Mouse (Mus musculus): ENCODE results near the gene Slc30a5. TPM values are rescaled to one million over a fixed set of nuclear protein-coding genes. Genes with fewer than 3 reads are reported as not detected.

Gene Slc30a5
- total RNA-seq, 1 experiment, result 85.6 TPM

DNA sequence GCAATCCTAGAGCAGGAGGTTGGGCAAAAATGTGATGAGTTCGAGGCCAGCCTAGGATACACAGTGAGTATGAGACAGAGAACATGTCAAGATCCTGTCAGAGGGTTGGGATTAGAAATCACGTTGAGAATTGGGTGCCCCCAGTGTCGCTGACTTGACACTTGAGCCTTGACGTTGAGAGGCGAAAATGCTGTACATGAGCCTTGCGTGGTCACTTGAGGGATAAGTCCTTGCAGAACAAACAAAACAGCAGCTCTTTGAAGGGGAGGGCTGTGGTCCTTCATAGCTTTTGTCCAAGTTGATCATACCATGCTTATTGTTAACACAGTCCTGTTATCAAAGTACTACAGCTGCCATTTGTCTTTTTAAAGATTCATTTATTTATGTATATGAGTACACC lies 56.5 kb downstream of the Slc30a5 start:
- no peak overlapping the region for H3K4me3 ChIP-seq (ENCODE audit: insufficient read depth in 1 of 2, low read depth in 1 of 2, low read length in 2 of 2, poor library complexity in 1 of 2, severe bottlenecking in 1 of 2)
- H3K36me3 ChIP-seq (ENCODE audit: control insufficient read depth, insufficient read depth, low read length, poor library complexity, severe bottlenecking), result peaks cover 26% of the 10 kb centered on the region
- H3K27ac ChIP-seq (ENCODE audit: insufficient read depth, low read depth, low read length, poor library complexity, severe bottlenecking), result no peak overlapping the region
- in situ Hi-C loops (cut with MboI; ENCODE audit: low sequenced_read_pairs in 2 of 2, unreplicated experiment in 2 of 2), result no loop called here
- TF ChIP-seq MAFK (IDR thresholded peaks at IDR 0.05; ENCODE audit: insufficient read depth, low read depth, low read length) (0 out of 2 replicates have a peak, but pooled peaks have one; percentile 24), HCFC1 (IDR thresholded peaks at IDR 0.05; ENCODE audit: borderline replicate concordance, insufficient read depth, low read length) (no peak), CHD2 (IDR thresholded peaks at IDR 0.05; ENCODE audit: low read depth, low read length) (peak; percentile 52; the same call in 1 of the 2 replicates)
- H3K9me3 ChIP-seq (ENCODE audit: control insufficient read depth, insufficient read depth, low read depth, low read length), result no peaks in the 10 kb centered on the region
- H3K4me1 ChIP-seq (ENCODE audit: control insufficient read depth in 2 of 2, insufficient read depth in 2 of 2, low read length in 2 of 2, poor library complexity in 1 of 2), result no peaks in the 10 kb centered on the region
- no peak for DNase-seq (ENCODE audit: low read depth, low spot score)
- H3K9ac ChIP-seq (ENCODE audit: insufficient read depth, low read depth, low read length, poor library complexity, severe bottlenecking), result no peak overlapping the region

DNA sequence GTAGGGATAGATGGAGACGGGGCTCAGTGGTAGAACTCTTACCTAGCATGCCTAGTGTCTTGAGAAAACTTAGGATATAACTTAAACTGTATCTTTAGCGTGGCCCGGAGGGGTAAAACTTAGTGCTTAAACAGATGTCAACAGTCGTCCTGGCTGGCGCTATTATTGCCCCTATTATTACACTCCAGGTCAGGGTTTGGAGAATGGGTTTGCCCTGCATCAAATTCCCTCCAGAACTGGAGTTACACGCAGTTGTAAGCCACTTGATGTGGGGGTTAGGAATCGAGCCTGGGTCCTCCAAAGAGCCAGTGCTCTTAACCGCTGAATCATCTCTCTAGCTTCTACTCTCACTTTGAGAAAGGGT lies 57.2 kb downstream of the Slc30a5 start:
- Histone ChIP-seq H3K9ac (ENCODE audit: insufficient read depth, low read depth, low read length, poor library complexity, severe bottlenecking) (no peak overlapping the region), H3K9me3 (ENCODE audit: control insufficient read depth, insufficient read depth, low read depth, low read length) (no peaks in the 10 kb centered on the region), H3K27ac (ENCODE audit: insufficient read depth, low read depth, low read length, poor library complexity, severe bottlenecking) (no peak overlapping the region), H3K36me3 (ENCODE audit: control insufficient read depth, insufficient read depth, low read length, poor library complexity, severe bottlenecking) (peaks cover 27% of the 10 kb centered on the region), H3K4me1 (ENCODE audit: control insufficient read depth in 2 of 2, insufficient read depth in 2 of 2, low read length in 2 of 2, poor library complexity in 1 of 2) (no peaks in the 10 kb centered on the region), H3K4me3 (ENCODE audit: insufficient read depth in 1 of 2, low read depth in 1 of 2, low read length in 2 of 2, poor library complexity in 1 of 2, severe bottlenecking in 1 of 2) (peak overlapping the region in 1 of 2 experiments; percentile 92; a peak in 1 of 4 replicates)
- in situ Hi-C loops (cut with MboI; ENCODE audit: low sequenced_read_pairs in 2 of 2, unreplicated experiment in 2 of 2), result no loop called here
- DNase-seq (ENCODE audit: low read depth, low spot score), result no peak
- TF ChIP-seq CHD2 (IDR thresholded peaks at IDR 0.05; ENCODE audit: low read depth, low read length) (no peak), MAFK (IDR thresholded peaks at IDR 0.05; ENCODE audit: insufficient read depth, low read depth, low read length) (no peak), HCFC1 (IDR thresholded peaks at IDR 0.05; ENCODE audit: borderline replicate concordance, insufficient read depth, low read length) (no peak), ZC3H11A (IDR thresholded peaks at IDR 0.05; ENCODE audit: borderline replicate concordance, low read depth, low read length) (no peak), ZNF384 (IDR thresholded peaks at IDR 0.05; ENCODE audit: low read depth, low read length) (no peak)

DNA sequence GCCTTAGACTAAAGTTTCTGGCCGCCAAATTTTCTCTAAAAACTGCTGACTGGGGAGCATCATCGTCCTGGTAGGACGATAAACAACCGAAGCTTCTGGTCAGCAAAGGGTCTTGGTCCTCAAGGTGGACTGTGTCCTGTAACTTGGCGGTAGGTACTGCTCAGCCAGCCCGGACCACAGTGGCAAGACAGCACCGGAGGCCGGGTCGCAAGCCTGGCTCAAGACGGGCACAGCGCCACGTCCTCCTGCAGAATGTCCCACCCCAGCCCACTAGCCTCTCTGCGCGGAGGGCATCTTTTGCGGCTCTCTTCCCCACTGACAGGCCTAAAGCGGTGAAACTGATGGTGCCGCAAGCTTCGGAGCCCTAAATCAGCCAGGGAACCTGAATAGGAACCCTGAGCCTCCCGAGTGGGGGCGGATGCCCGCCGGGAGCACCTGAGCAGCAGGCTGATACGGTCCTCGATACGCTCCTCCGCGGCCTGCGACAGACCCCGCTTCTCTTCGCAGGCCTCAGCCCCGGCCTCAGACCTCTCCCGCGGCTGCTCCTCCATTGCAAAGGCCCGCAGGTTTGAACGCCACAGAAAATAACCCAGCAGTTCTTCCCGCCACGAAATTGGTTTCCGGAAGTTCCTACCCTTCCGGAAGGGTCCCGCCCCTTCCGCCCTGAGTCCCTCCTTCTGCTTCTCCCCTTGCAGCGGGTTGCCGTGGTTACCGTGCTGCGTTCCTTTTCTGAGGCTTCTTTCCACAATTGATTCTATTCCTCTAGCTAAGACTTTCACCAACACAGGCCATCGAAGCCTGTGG lies 57.8 kb downstream of the Slc30a5 start, which contains the start of gene Cenph:
Gene Cenph, minus strand, starts transcription at position 648 of the 804 bp plus-strand sequence.
- H3K36me3 ChIP-seq (ENCODE audit: control insufficient read depth, insufficient read depth, low read length, poor library complexity, severe bottlenecking), result peaks cover 24% of the 10 kb centered on the region
- in situ Hi-C loops (cut with MboI; ENCODE audit: low sequenced_read_pairs in 2 of 2, unreplicated experiment in 2 of 2), result no loop called here
- TF ChIP-seq ZC3H11A (IDR thresholded peaks at IDR 0.05; ENCODE audit: borderline replicate concordance, low read depth, low read length) (no peak), ZNF384 (IDR thresholded peaks at IDR 0.05; ENCODE audit: low read depth, low read length) (no peak), CHD2 (IDR thresholded peaks at IDR 0.05; ENCODE audit: low read depth, low read length) (no peak), MAFK (IDR thresholded peaks at IDR 0.05; ENCODE audit: insufficient read depth, low read depth, low read length) (0 out of 2 replicates have a peak, but pooled peaks have one; percentile 7), HCFC1 (IDR thresholded peaks at IDR 0.05; ENCODE audit: borderline replicate concordance, insufficient read depth, low read length) (0 out of 2 replicates have a peak, but pooled peaks have one; percentile 36)

DNA sequence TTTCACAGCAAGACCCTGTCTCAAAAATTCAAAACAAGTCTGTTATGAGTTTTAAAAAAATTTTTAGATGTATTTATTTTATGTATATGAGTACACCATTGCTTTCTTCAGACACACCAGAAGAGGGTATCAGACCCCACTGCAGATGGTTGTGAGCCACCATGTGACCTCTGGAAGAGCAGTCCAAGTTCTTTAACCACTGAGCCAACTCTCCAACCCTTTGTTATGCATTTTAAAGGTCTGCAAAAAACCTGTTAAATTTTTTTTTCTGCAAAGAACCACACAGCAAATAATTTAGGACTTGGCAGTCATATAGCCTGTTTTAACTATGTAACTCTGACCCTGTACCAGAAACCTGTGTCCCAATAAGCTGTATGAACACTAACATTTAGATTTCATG lies 58.5 kb downstream of the Slc30a5 start:
- in situ Hi-C loops (cut with MboI; ENCODE audit: low sequenced_read_pairs in 2 of 2, unreplicated experiment in 2 of 2), result no loop called here
- H3K9me3 ChIP-seq (ENCODE audit: control insufficient read depth, insufficient read depth, low read depth, low read length), result no peaks in the 10 kb centered on the region
- peak overlapping the region; percentile 93; the same call in 1 of the 2 replicates for H3K9ac ChIP-seq (ENCODE audit: insufficient read depth, low read depth, low read length, poor library complexity, severe bottlenecking)
- peaks cover 18% of the 10 kb centered on the region for H3K36me3 ChIP-seq (ENCODE audit: control insufficient read depth, insufficient read depth, low read length, poor library complexity, severe bottlenecking)
- no peak overlapping the region for H3K27ac ChIP-seq (ENCODE audit: insufficient read depth, low read depth, low read length, poor library complexity, severe bottlenecking)
- TF ChIP-seq ZC3H11A (IDR thresholded peaks at IDR 0.05; ENCODE audit: borderline replicate concordance, low read depth, low read length) (no peak), HCFC1 (IDR thresholded peaks at IDR 0.05; ENCODE audit: borderline replicate concordance, insufficient read depth, low read length) (no peak), ZNF384 (IDR thresholded peaks at IDR 0.05; ENCODE audit: low read depth, low read length) (no peak), MAFK (IDR thresholded peaks at IDR 0.05; ENCODE audit: insufficient read depth, low read depth, low read length) (no peak), CHD2 (IDR thresholded peaks at IDR 0.05; ENCODE audit: low read depth, low read length) (no peak)
- H3K4me1 ChIP-seq (ENCODE audit: control insufficient read depth in 2 of 2, insufficient read depth in 2 of 2, low read length in 2 of 2, poor library complexity in 1 of 2), result no peaks in the 10 kb centered on the region
- H3K4me3 ChIP-seq (ENCODE audit: insufficient read depth in 1 of 2, low read depth in 1 of 2, low read length in 2 of 2, poor library complexity in 1 of 2, severe bottlenecking in 1 of 2), result peak overlapping the region; percentile 91 to 92
- DNase-seq (ENCODE audit: low read depth, low spot score), result no peak

More for the DNA sequence above, 57.8 kb downstream of the Slc30a5 start, which contains the start of gene Cenph:
- Histone ChIP-seq H3K4me1 (ENCODE audit: control insufficient read depth in 2 of 2, insufficient read depth in 2 of 2, low read length in 2 of 2, poor library complexity in 1 of 2) (no peaks in the 10 kb centered on the region), H3K4me3 (ENCODE audit: insufficient read depth in 1 of 2, low read depth in 1 of 2, low read length in 2 of 2, poor library complexity in 1 of 2, severe bottlenecking in 1 of 2) (peak within 1 kb of the TSS; percentile 91 to 92), H3K9ac (ENCODE audit: insufficient read depth, low read depth, low read length, poor library complexity, severe bottlenecking) (peak within 1 kb of the TSS; percentile 93), H3K9me3 (ENCODE audit: control insufficient read depth, insufficient read depth, low read depth, low read length) (no peaks in the 10 kb centered on the region), H3K27ac (ENCODE audit: insufficient read depth, low read depth, low read length, poor library complexity, severe bottlenecking) (peak within 1 kb of the TSS; percentile 69; the same call in 1 of the 2 replicates)
- DNase-seq (ENCODE audit: low read depth, low spot score), result peak; percentile 87
